Mouse (Mus musculus) heart, embryonic 14.5 days (tissue): ENCODE results near the gene Gm7247. TPM values are rescaled to one million over a fixed set of nuclear protein-coding genes. Genes with fewer than 3 reads are reported as not detected.
"Not testable (repeated sequence)": the region's sequence is repeated elsewhere in the genome, so short reads cannot be mapped to it uniquely, and the experiment has no call there.

Experiments
- ATAC-seq: fragments of 200-750 bp; cut with Nextera tagmentation; 2 replicates; pipeline ENCODE4 v1.8.0; 2017; ENCODE audit warnings: low read depth, moderate TSS enrichment; ENCODE audit not compliant: insufficient number of reproducible peaks, insufficient read depth, low FRiP score
- H3K27ac ChIP-seq, 2 experiments: fragments of 200-500 bp in 1 of 2; fragments of 300-500 bp in 1 of 2; sonication (generic) in 1 of 2; replicated peaks in 1 of 2; 2 replicates each; pipeline ENCODE4 v1.5.1; 2012 to 2014; ENCODE audit warnings: low read depth in 2 of 2, low read length in 2 of 2, control low read depth in 1 of 2, mild to moderate bottlenecking in 1 of 2, mixed read lengths in 1 of 2; ENCODE audit not compliant: control insufficient read depth in 1 of 2, insufficient read depth in 1 of 2
- H3K27me3 ChIP-seq: fragments of 300-500 bp; sonication (generic); 2 replicates; pipeline ENCODE4 v1.6.1; 2014; ENCODE audit warnings: mild to moderate bottlenecking, low read length, control low read depth; ENCODE audit not compliant: control insufficient read depth, insufficient read depth
- H3K36me3 ChIP-seq: fragments of 300-500 bp; sonication (generic); 2 replicates; pipeline ENCODE4 v1.6.1; 2014; ENCODE audit warnings: mild to moderate bottlenecking, control low read depth, low read length, mixed read lengths; ENCODE audit not compliant: control insufficient read depth, insufficient read depth
- H3K4me1 ChIP-seq, 2 experiments: fragments of 200-500 bp in 1 of 2; fragments of 300-500 bp in 1 of 2; sonication (generic) in 1 of 2; 2 replicates each; pipeline ENCODE4 v1.6.1; 2012 to 2014; ENCODE audit warnings: low read length in 2 of 2, control low read depth in 1 of 2, mixed read lengths in 1 of 2; ENCODE audit not compliant: control insufficient read depth in 2 of 2, insufficient read depth in 2 of 2
- H3K4me2 ChIP-seq: fragments of 300-500 bp; sonication (generic); 2 replicates; pipeline ENCODE4 v1.6.1; 2014; ENCODE audit warnings: mild to moderate bottlenecking, low read length
- H3K4me3 ChIP-seq, 2 experiments: fragments of 200-500 bp in 1 of 2; fragments of 300-500 bp in 1 of 2; sonication (generic) in 1 of 2; 2 replicates each; pipeline ENCODE4 v1.5.1; 2012 to 2014; ENCODE audit warnings: low read length in 2 of 2, mild to moderate bottlenecking in 2 of 2, control low read depth in 1 of 2, low read depth in 1 of 2, moderate library complexity in 1 of 2; ENCODE audit not compliant: control insufficient read depth in 1 of 2, insufficient read depth in 1 of 2
- H3K9ac ChIP-seq: fragments of 300-500 bp; sonication (generic); 2 replicates; pipeline ENCODE4 v1.6.1; 2014; ENCODE audit warnings: mild to moderate bottlenecking, low read length
- H3K9me3 ChIP-seq: fragments of 300-500 bp; sonication (generic); 2 replicates; pipeline ENCODE4 v1.6.1; 2016; ENCODE audit warnings: low read length, control low read depth; ENCODE audit not compliant: control insufficient read depth
- WGBS: fragments of 180-500 bp; shearing (Covaris S2); extraction: QIAGEN DNeasy Blood & Tissue Kit; methylation state at CpG from one replicate; pipeline ENCODE4 v1.1.7; 2014; 5-methylcytosine and 5-hydroxymethylcytosine counted together
- polyA plus RNA-seq: library from polyadenylated mRNA; unstranded; fragments of >200 nt; fragmentation: Nextera tagmentation; extraction: Ambion mirVana; gene quantifications from 2 replicates; pipeline ENCODE4 v1.2.1, GENCODE M21; 2014

The Gm7247 gene
- polyA plus RNA-seq, 1 experiment from 2014 or later: not detected

- 96% methylated on average over 8 of the region's 8 CpGs for WGBS
- Histone ChIP-seq H3K4me1 (no peaks in the 10 kb centered on the region), H3K4me3 (no peak overlapping the region), H3K9me3 (peaks cover 20% of the 10 kb centered on the region), H3K27ac (no peak overlapping the region), H3K4me2 (no peak overlapping the region), H3K9ac (no peak overlapping the region), H3K36me3 (no peaks in the 10 kb centered on the region), H3K27me3 (no peaks in the 10 kb centered on the region)
- ATAC-seq: no peak
Measured at GRCm38 (mm10) chr14:51387768-51388167, 26.2 kb downstream of the Gm7247 start.

DNA sequence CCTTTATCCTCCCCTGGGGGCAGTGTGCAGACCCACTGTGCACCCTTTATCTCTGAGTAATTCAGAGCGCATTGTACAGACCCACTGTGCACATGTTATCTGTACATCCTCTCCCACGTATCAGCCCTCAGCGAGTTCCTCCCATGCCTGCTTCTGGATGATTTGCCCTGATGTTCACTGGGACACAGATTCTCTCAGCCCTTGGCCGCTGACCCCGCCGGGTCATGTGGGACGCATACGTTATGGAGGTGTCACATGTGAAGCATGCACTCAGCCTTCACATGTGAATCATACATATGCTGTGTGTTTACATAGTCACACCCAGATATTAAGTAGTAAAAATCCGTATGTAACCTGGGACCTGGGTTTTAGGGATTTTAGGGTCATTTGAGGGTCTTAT lies 26.7 kb downstream of the Gm7247 start:
- no peaks in the 10 kb centered on the region for H3K36me3 ChIP-seq
- H3K4me2 ChIP-seq: no peak overlapping the region
- peaks cover 15% of the 10 kb centered on the region for H3K9me3 ChIP-seq
- ATAC-seq: no peak
- H3K27me3 ChIP-seq: no peaks in the 10 kb centered on the region
- no peak overlapping the region for H3K9ac ChIP-seq
- WGBS: 91% methylated on average over 9 of the region's 9 CpGs
- no peaks in the 10 kb centered on the region for H3K4me1 ChIP-seq
- H3K4me3 ChIP-seq: no peak overlapping the region
- H3K27ac ChIP-seq: no peak overlapping the region

GRCm38 (mm10) chr14:51410520-51410919 lies 49.0 kb downstream of the Gm7247 start, which contains the start of gene Vmn2r88:
Gene Vmn2r88 (plus strand): TSS chr14:51410820.
- Histone ChIP-seq H3K4me3 (no peak within 1 kb of the TSS), H3K36me3 (no peaks in the 10 kb centered on the region), H3K4me1 (no peaks in the 10 kb centered on the region), H3K9me3 (no peaks in the 10 kb centered on the region), H3K27me3 (no peaks in the 10 kb centered on the region), H3K4me2 (no peak within 1 kb of the TSS), H3K27ac (no peak within 1 kb of the TSS), H3K9ac (no peak within 1 kb of the TSS)
- 68% methylated on average over 1 of the region's 1 CpGs for WGBS
- no peak for ATAC-seq

DNA sequence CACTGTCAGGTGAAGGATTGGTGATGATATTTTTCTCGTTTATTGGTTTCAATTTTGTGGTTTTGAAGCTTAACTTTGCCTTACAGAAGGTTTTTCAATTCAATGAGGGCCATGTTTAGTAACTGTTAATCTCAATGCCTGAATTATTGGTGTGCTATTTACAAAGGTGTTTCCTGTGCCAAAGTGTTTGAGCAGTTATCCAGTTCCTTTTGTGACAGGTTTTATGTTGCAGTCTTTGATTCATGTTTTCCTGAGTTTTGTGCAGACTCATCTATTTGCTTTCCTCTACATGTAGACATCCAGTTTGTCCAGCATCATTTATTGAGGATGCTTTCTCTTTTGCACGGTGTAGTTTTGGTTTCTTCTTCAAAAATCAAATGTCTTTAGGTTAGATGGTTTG lies 62.3 kb downstream of the Gm7247 start:
- WGBS: 51% methylated on average over 2 of the region's 2 CpGs

DNA sequence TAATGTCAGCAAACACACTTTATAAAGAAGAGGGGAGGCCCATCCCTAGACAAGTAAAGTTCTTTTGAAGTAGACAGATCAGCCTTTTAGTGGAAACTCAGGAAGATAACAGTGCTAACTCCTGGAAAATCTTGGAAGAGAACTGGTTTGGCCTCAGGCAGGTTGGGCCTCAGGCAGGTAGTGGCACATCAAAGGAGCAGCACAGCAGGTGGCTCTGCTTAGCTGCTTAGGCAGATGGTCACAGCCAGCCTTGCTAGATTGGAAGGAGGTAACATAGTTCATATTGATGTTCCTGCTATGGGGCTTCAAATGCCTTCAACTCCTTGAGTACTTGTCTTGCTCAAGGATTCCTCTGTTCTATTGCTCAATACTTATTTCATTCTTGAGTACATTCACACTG lies 68.6 kb downstream of the Gm7247 start:
- H3K4me3 ChIP-seq, H3K27ac ChIP-seq, H3K9me3 ChIP-seq, ATAC-seq, H3K4me1 ChIP-seq, H3K27me3 ChIP-seq, H3K9ac ChIP-seq, H3K4me2 ChIP-seq, H3K36me3 ChIP-seq: not testable (repeated sequence)

More for the DNA sequence above, 62.3 kb downstream of the Gm7247 start:
- Histone ChIP-seq H3K9me3 (no peaks in the 10 kb centered on the region), H3K4me2 (no peak overlapping the region), H3K27me3 (no peaks in the 10 kb centered on the region), H3K9ac (no peak overlapping the region), H3K4me3 (no peak overlapping the region), H3K36me3 (no peaks in the 10 kb centered on the region), H3K4me1 (no peaks in the 10 kb centered on the region), H3K27ac (no peak overlapping the region)
- ATAC-seq: no peak

DNA sequence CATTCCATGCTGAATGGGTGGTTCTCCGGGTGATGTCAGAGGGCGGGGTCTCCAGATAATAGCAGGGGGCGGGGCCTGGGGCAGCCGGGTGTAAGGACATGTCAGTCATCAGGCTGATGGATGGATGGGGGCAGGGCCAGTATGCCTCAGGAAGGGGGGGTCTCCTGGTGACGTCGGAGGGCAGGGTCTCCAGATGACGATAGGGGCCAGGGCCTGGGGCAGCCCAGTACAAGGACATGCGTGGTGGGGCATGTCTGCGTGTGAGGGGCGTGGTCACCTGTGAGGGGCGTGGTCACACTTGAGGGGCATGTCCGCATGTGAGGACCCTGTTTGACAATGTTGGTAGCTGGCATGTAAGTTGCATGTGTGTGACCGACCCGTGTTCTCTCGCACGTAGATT lies 73.0 kb downstream of the Gm7247 start:
- Histone ChIP-seq H3K27ac (no peak overlapping the region), H3K27me3 (no peaks in the 10 kb centered on the region), H3K9ac (no peak overlapping the region), H3K4me3 (no peak overlapping the region), H3K36me3 (no peaks in the 10 kb centered on the region), H3K4me2 (no peak overlapping the region), H3K4me1 (no peaks in the 10 kb centered on the region), H3K9me3 (peaks cover 17% of the 10 kb centered on the region)
- peak; percentile 35; the same call in 1 of the 2 replicates for ATAC-seq
- WGBS: 88% methylated on average over 16 of the region's 16 CpGs

DNA sequence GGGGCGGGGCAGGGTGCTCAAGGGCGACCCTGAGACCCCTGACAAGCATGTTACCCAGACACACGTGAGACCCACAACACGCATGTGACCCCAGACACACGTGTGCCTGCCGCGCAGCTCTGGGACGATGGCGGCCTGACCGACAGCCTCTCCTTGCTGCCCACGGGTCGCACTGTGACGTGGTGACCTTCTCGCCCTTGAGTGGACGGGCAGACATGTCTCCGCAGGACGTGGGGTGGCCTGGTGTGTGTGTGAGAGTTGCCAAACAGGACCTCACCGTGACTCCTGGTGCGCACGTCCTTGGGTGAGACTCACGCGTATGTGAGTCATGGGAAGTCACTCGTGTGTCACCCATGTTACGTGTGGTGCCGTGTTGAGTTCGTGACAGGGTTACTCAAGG lies 73.5 kb downstream of the Gm7247 start:
- Histone ChIP-seq H3K4me3 (no peak overlapping the region), H3K4me2 (no peak overlapping the region), H3K27me3 (no peaks in the 10 kb centered on the region), H3K4me1 (no peaks in the 10 kb centered on the region), H3K36me3 (no peaks in the 10 kb centered on the region), H3K9ac (no peak overlapping the region), H3K9me3 (peaks cover 17% of the 10 kb centered on the region), H3K27ac (no peak overlapping the region)
- 93% methylated on average over 26 of the region's 26 CpGs for WGBS
- ATAC-seq: peak; percentile 61; the same call in 1 of the 2 replicates

GRCm38 (mm10) chr14:51438955-51439354 lies 77.4 kb downstream of the Gm7247 start:
- H3K9ac ChIP-seq: no peak overlapping the region
- no peaks in the 10 kb centered on the region for H3K27me3 ChIP-seq
- H3K4me3 ChIP-seq: no peak overlapping the region
- no peak overlapping the region for H3K4me2 ChIP-seq
- no peak for ATAC-seq
- H3K4me1 ChIP-seq: no peaks in the 10 kb centered on the region
- H3K36me3 ChIP-seq: no peaks in the 10 kb centered on the region
- H3K9me3 ChIP-seq: peaks cover 17% of the 10 kb centered on the region
- WGBS: 83% methylated on average over 4 of the region's 4 CpGs
- no peak overlapping the region for H3K27ac ChIP-seq
